In genomic region chr11:87968356-87969122, GRCm38 (mm10) we compare ENCODE assay signal across 9 mouse cellular contexts. TPM values are rescaled to one million over a fixed set of nuclear protein-coding genes. Genes with fewer than 3 reads are reported as not detected.
A peak's percentile ranks its signal among the peaks of the same experiment; 100 is the strongest.
DNase-seq lines count a peak whose midpoint lies in the region; ATAC-seq and TF ChIP-seq lines count a peak whose summit lies in the region.
"Had no signal": no experiment of that assay in that cellular context is flagged by ENCODE, and none has a peak within 500 bp of the region (broad histone marks: within the 10 kb centered on the region; RNA-seq: fewer than 3 reads in every experiment).

No protein-coding gene starts in this region.

- ATAC-seq in heart, embryonic 12.5 days (ENCODE audit: insufficient number of reproducible peaks, low FRiP score) = 0 out of 2 replicates have a peak, but pooled peaks have one; percentile 18
- ATAC-seq in midbrain, embryonic 14.5 days (ENCODE audit: low FRiP score, low TSS enrichment) = no peak; the same call in 1 of the 2 replicates

- peak overlapping the region; percentile 67 for H3K4me2 ChIP-seq in heart, embryonic 12.5 days
- H3K4me2 ChIP-seq in midbrain, embryonic 14.5 days (ENCODE audit: low read length) = peak overlapping the region; percentile 54; the same call in 1 of the 2 replicates

- peak; percentile 39 for TF ChIP-seq CTCF in ES-Bruce4 (IDR thresholded peaks at IDR 0.05; ENCODE audit: low read depth, low read length)

- 0 out of 2 replicates have a peak, but pooled peaks have one; percentile 28 for TF ChIP-seq EP300 in ES-Bruce4 (IDR thresholded peaks at IDR 0.05; ENCODE audit: insufficient read depth, low read depth, low read length)

- no peaks in the 10 kb centered on the region for H3K9me3 ChIP-seq in heart, embryonic 12.5 days (replicated peaks)
- no peaks in the 10 kb centered on the region for H3K9me3 ChIP-seq in ES-Bruce4 (replicated peaks; ENCODE audit: control insufficient read depth, insufficient read depth, low read length, poor library complexity, severe bottlenecking)
- no peaks in the 10 kb centered on the region for H3K9me3 ChIP-seq in midbrain, embryonic 14.5 days (ENCODE audit: control insufficient read depth, low read length)

- H3K36me3 ChIP-seq in heart, embryonic 12.5 days = no peaks in the 10 kb centered on the region
- no peaks in the 10 kb centered on the region for H3K36me3 ChIP-seq in ES-Bruce4 (ENCODE audit: control insufficient read depth, insufficient read depth, low read length, poor library complexity, severe bottlenecking)
- no peaks in the 10 kb centered on the region for H3K36me3 ChIP-seq in midbrain, embryonic 14.5 days (ENCODE audit: control insufficient read depth, insufficient read depth, low read length)

- H3K27me3 ChIP-seq in heart, embryonic 12.5 days (replicated peaks) = peaks cover 12% of the 10 kb centered on the region; the same call in 1 of the 2 replicates
- no peaks in the 10 kb centered on the region for H3K27me3 ChIP-seq in ES-Bruce4 (ENCODE audit: control insufficient read depth, insufficient read depth, low read length, poor library complexity, severe bottlenecking)
- no peaks in the 10 kb centered on the region; the same call in 1 of the 2 replicates for H3K27me3 ChIP-seq in midbrain, embryonic 14.5 days (ENCODE audit: control insufficient read depth, insufficient read depth, low read length)

- TF ChIP-seq POLR2A in ES-Bruce4 (IDR thresholded peaks at IDR 0.05; ENCODE audit: insufficient read depth, low read length) = no peak

- no peak for DNase-seq in heart, adult 11 months
- peak; percentile 84 for DNase-seq in induced T-regulatory cell, adult 2 months (ENCODE audit: low read depth)
- DNase-seq in midbrain, embryonic 14.5 days = no peak
- DNase-seq in left cerebral cortex, postnatal 36 days (ENCODE audit: low spot score in 2 of 2) = no peak
- DNase-seq in frontal cortex, adult 2 months (ENCODE audit: extremely low spot score in 1 of 2, low spot score in 1 of 2) = no peak
- no peak for DNase-seq in frontal cortex, postnatal 14 days (ENCODE audit: low spot score in 2 of 2)

- H3K27ac ChIP-seq in heart, embryonic 12.5 days (ENCODE audit: poor library complexity, severe bottlenecking) = no peak overlapping the region
- H3K27ac ChIP-seq in ES-Bruce4 (ENCODE audit: insufficient read depth, low read length) = peak overlapping the region; percentile 71
- H3K27ac ChIP-seq in midbrain, embryonic 14.5 days (replicated peaks; ENCODE audit: low read depth, low read length) = no peak overlapping the region

- peaks cover 18% of the 10 kb centered on the region for H3K4me1 ChIP-seq in heart, embryonic 12.5 days (replicated peaks)
- H3K4me1 ChIP-seq in ES-Bruce4 (ENCODE audit: control insufficient read depth, insufficient read depth, low read length) = no peaks in the 10 kb centered on the region
- no peaks in the 10 kb centered on the region for H3K4me1 ChIP-seq in midbrain, embryonic 14.5 days (ENCODE audit: control insufficient read depth, insufficient read depth, low read length)

- WGBS in heart, embryonic 12.5 days = 15% methylated on average over 17 of the region's 20 CpGs
- WGBS in midbrain, embryonic 14.5 days = 20% methylated on average over 19 of the region's 20 CpGs

- peak overlapping the region; percentile 7; the same call in 1 of the 2 replicates for H3K9ac ChIP-seq in heart, embryonic 12.5 days
- H3K9ac ChIP-seq in ES-Bruce4 (ENCODE audit: low read depth, poor library complexity, severe bottlenecking) = peak overlapping the region; percentile 53; the same call in 1 of the 2 replicates
- no peak overlapping the region for H3K9ac ChIP-seq in midbrain, embryonic 14.5 days (replicated peaks; ENCODE audit: low read length)

- intact Hi-C loops in left cerebral cortex, postnatal 36 days (cut with DNase I) = loop anchor here (5.0 kb wide), 2 partner anchors 229 to 854 kb away; no protein-coding TSS in a partner anchor

- H3K4me3 ChIP-seq in heart, embryonic 12.5 days = peak overlapping the region; percentile 33
- H3K4me3 ChIP-seq in ES-Bruce4 (ENCODE audit: low read depth, low read length) = peak overlapping the region; percentile 57
- H3K4me3 ChIP-seq in midbrain, embryonic 14.5 days (replicated peaks; ENCODE audit: low read depth, low read length) = no peak overlapping the region

RNA-seq across cellular contexts. Expression of gene Dynll2, which starts 18.8 kb away (rescaled TPM):
- polyA plus RNA-seq in heart, embryonic 12.5 days (2016; fragmentation: Nextera tagmentation; extraction: Ambion mirVana) = 21.4 and 22.5 TPM in 2 replicates
- polyA plus RNA-seq in ES-Bruce4 (2011; ENCODE audit: insufficient read depth, insufficient read length, low read depth, missing spikeins) = 130 and 133 TPM in 2 replicates
- polyA plus RNA-seq in midbrain, embryonic 14.5 days (2014; fragmentation: Nextera tagmentation; extraction: Ambion mirVana) = 28.3 and 46.5 TPM in 2 replicates
- 100 to 1,000 TPM; 539 to 592 TPM for total RNA-seq in left cerebral cortex, postnatal 36 days (2021)
- 344 and 374 TPM in 2 replicates for polyA plus RNA-seq in frontal cortex, adult 2 months (2012; rRNA removed)

RNA-seq across cellular contexts. Expression of gene Olfr464, which starts 47.8 kb away (rescaled TPM):
- polyA plus RNA-seq in heart, embryonic 12.5 days (2016; fragmentation: Nextera tagmentation; extraction: Ambion mirVana) = not detected in 2 replicates
- not detected in 2 replicates for polyA plus RNA-seq in ES-Bruce4 (2011; ENCODE audit: insufficient read depth, insufficient read length, low read depth, missing spikeins)
- 0.18 and 0.26 TPM in 2 replicates for polyA plus RNA-seq in midbrain, embryonic 14.5 days (2014; fragmentation: Nextera tagmentation; extraction: Ambion mirVana)
- 1 to 10 TPM; 2.7 to 4.5 TPM for total RNA-seq in left cerebral cortex, postnatal 36 days (2021)
- 0.88 and 1.0 TPM in 2 replicates for polyA plus RNA-seq in frontal cortex, adult 2 months (2012; rRNA removed)
- polyA plus RNA-seq: gonadal fat pad, adult 2 months had no signal
